ENCODE assay signal across 25 mouse cellular contexts in genomic region chr2:83699324-83699723, GRCm38 (mm10). TPM values are rescaled to one million over a fixed set of nuclear protein-coding genes. Genes with fewer than 3 reads are reported as not detected.
DNase-seq lines count a peak whose midpoint lies in the region; ATAC-seq and TF ChIP-seq lines count a peak whose summit lies in the region.
"Had no signal": no experiment of that assay in that cellular context is flagged by ENCODE, and none has a peak within 500 bp of the region (broad histone marks: within the 10 kb centered on the region; RNA-seq: fewer than 3 reads in every experiment).

No protein-coding gene starts in this region.

- no peaks in the 10 kb centered on the region for H3K36me3 ChIP-seq in intestine, embryonic 16.5 days (ENCODE audit: control insufficient read depth, insufficient read depth, low read length)
- H3K36me3 ChIP-seq in intestine, embryonic 15.5 days: no peaks in the 10 kb centered on the region
- H3K36me3 ChIP-seq in megakaryocyte, embryonic 14.5 days (replicated peaks; ENCODE audit: low read length): no peaks in the 10 kb centered on the region
- H3K36me3 ChIP-seq in CH12.LX (replicated peaks in 1 of 2; ENCODE audit: control insufficient read depth in 1 of 2, insufficient read depth in 1 of 2, low read length in 1 of 2): peaks cover 0 to 2% of the 10 kb centered on the region in 2 experiments
- H3K36me3 ChIP-seq in stomach, postnatal 0 days (ENCODE audit: control insufficient read depth, insufficient read depth, low read length): no peaks in the 10 kb centered on the region
- H3K36me3 ChIP-seq: embryonic facial prominence, embryonic 15.5 days; heart, embryonic 10.5 days; hindbrain, embryonic 12.5 days; limb, embryonic 10.5 days; limb, embryonic 15.5 days had no signal

- TF ChIP-seq EP300 in CH12.LX (IDR thresholded peaks at IDR 0.05; ENCODE audit: low read length): no peak
- no peak for TF ChIP-seq EP300 in stomach, postnatal 0 days (optimal IDR thresholded peaks at IDR 0.05)

- H3K9me3 ChIP-seq in intestine, embryonic 16.5 days (ENCODE audit: control insufficient read depth, low read length): no peaks in the 10 kb centered on the region
- H3K9me3 ChIP-seq in intestine, embryonic 15.5 days: no peaks in the 10 kb centered on the region
- H3K9me3 ChIP-seq in megakaryocyte, embryonic 14.5 days: no peaks in the 10 kb centered on the region
- no peaks in the 10 kb centered on the region for H3K9me3 ChIP-seq in CH12.LX (replicated peaks; ENCODE audit: low read length)
- H3K9me3 ChIP-seq in stomach, postnatal 0 days (ENCODE audit: control insufficient read depth, low read length): no peaks in the 10 kb centered on the region
- H3K9me3 ChIP-seq: embryonic facial prominence, embryonic 15.5 days; heart, embryonic 10.5 days; hindbrain, embryonic 12.5 days; limb, embryonic 10.5 days; limb, embryonic 15.5 days had no signal

- H3K4me1 ChIP-seq in intestine, embryonic 16.5 days (ENCODE audit: control insufficient read depth, insufficient read depth, low read length): 0 out of 2 replicates have a peak, but pooled peaks cover 2% of the 10 kb centered on the region
- 0 out of 2 replicates have a peak, but pooled peaks cover 3% of the 10 kb centered on the region for H3K4me1 ChIP-seq in intestine, embryonic 15.5 days (replicated peaks)
- H3K4me1 ChIP-seq in megakaryocyte, embryonic 14.5 days: peaks cover 45% of the 10 kb centered on the region
- peaks cover 25 to 51% of the 10 kb centered on the region in 2 experiments for H3K4me1 ChIP-seq in CH12.LX (ENCODE audit: control insufficient read depth in 1 of 2, insufficient read depth in 2 of 2)
- no peaks in the 10 kb centered on the region for H3K4me1 ChIP-seq in stomach, postnatal 0 days (replicated peaks; ENCODE audit: control insufficient read depth, insufficient read depth)
- H3K4me1 ChIP-seq: embryonic facial prominence, embryonic 15.5 days; hindbrain, embryonic 12.5 days; limb, embryonic 15.5 days had no signal

- TF ChIP-seq POLR2A in CH12.LX (IDR thresholded peaks at IDR 0.05; ENCODE audit: low read depth, low read length): no peak

- no peak overlapping the region for H3K4me3 ChIP-seq in intestine, embryonic 16.5 days (ENCODE audit: low read length)
- H3K4me3 ChIP-seq in intestine, embryonic 15.5 days (replicated peaks): no peak overlapping the region
- H3K4me3 ChIP-seq in megakaryocyte, embryonic 14.5 days (replicated peaks): peak overlapping the region; percentile 77
- no peak overlapping the region for H3K4me3 ChIP-seq in CH12.LX (replicated peaks in 1 of 3; ENCODE audit: low read depth in 2 of 3, low read length in 2 of 3, poor library complexity in 1 of 3)
- no peak overlapping the region for H3K4me3 ChIP-seq in stomach, postnatal 0 days (ENCODE audit: low read depth, low read length)
- H3K4me3 ChIP-seq: embryonic facial prominence, embryonic 15.5 days; heart, embryonic 10.5 days; hindbrain, embryonic 12.5 days; limb, embryonic 10.5 days; limb, embryonic 15.5 days had no signal

- H3K9ac ChIP-seq in intestine, embryonic 16.5 days (ENCODE audit: low read depth, low read length): no peak overlapping the region
- H3K9ac ChIP-seq in intestine, embryonic 15.5 days: no peak overlapping the region
- no peak overlapping the region for H3K9ac ChIP-seq in CH12.LX (ENCODE audit: insufficient read depth, low read depth)
- H3K9ac ChIP-seq in stomach, postnatal 0 days (ENCODE audit: low read length): no peak overlapping the region
- H3K9ac ChIP-seq: embryonic facial prominence, embryonic 15.5 days; hindbrain, embryonic 12.5 days; limb, embryonic 15.5 days had no signal

- no peak overlapping the region for H3K27ac ChIP-seq in intestine, embryonic 16.5 days (ENCODE audit: low read length)
- no peak overlapping the region for H3K27ac ChIP-seq in intestine, embryonic 15.5 days
- H3K27ac ChIP-seq in CH12.LX (ENCODE audit: insufficient read depth, low read depth): peak overlapping the region; percentile 13; the same call in 1 of the 2 replicates
- H3K27ac ChIP-seq in stomach, postnatal 0 days (replicated peaks): no peak overlapping the region
- H3K27ac ChIP-seq: embryonic facial prominence, embryonic 15.5 days; heart, embryonic 10.5 days; hindbrain, embryonic 12.5 days; hindbrain, postnatal 0 days; limb, embryonic 10.5 days; limb, embryonic 15.5 days had no signal

- in situ Hi-C loops in CH12.LX (cut with MboI; ENCODE audit: low pct_ligation_motif_present, low pct_unique_long_range_greater_than_20kb, low sequenced_read_pairs): no loop called here

- ATAC-seq in intestine, embryonic 16.5 days: peak; percentile 42; the same call in 1 of the 2 replicates
- no peak for ATAC-seq in intestine, embryonic 15.5 days
- ATAC-seq in megakaryocyte, adult 5-6 weeks (ENCODE audit: poor library complexity, severe bottlenecking): no peak
- peak; percentile 67; the same call in 1 of the 2 replicates for ATAC-seq in stomach, postnatal 0 days (ENCODE audit: low FRiP score, low TSS enrichment)
- ATAC-seq: forebrain, embryonic 14.5 days; hindbrain, postnatal 0 days had no signal

- H3K4me2 ChIP-seq in intestine, embryonic 16.5 days (ENCODE audit: low read depth, low read length): no peak overlapping the region
- H3K4me2 ChIP-seq in intestine, embryonic 15.5 days (replicated peaks): no peak overlapping the region
- no peak overlapping the region for H3K4me2 ChIP-seq in CH12.LX (ENCODE audit: insufficient read depth, low read depth, poor library complexity, severe bottlenecking)
- H3K4me2 ChIP-seq in stomach, postnatal 0 days (replicated peaks; ENCODE audit: low read depth): no peak overlapping the region
- H3K4me2 ChIP-seq: embryonic facial prominence, embryonic 15.5 days; hindbrain, embryonic 12.5 days; limb, embryonic 15.5 days had no signal

- no peaks in the 10 kb centered on the region for H3K27me3 ChIP-seq in intestine, embryonic 16.5 days (replicated peaks; ENCODE audit: control insufficient read depth, insufficient read depth, low read length)
- no peaks in the 10 kb centered on the region for H3K27me3 ChIP-seq in intestine, embryonic 15.5 days (replicated peaks)
- H3K27me3 ChIP-seq in megakaryocyte, embryonic 14.5 days (replicated peaks): no peaks in the 10 kb centered on the region
- H3K27me3 ChIP-seq in CH12.LX (replicated peaks): no peaks in the 10 kb centered on the region
- no peaks in the 10 kb centered on the region for H3K27me3 ChIP-seq in stomach, postnatal 0 days (ENCODE audit: control insufficient read depth, insufficient read depth, low read length)
- H3K27me3 ChIP-seq: embryonic facial prominence, embryonic 15.5 days; hindbrain, embryonic 12.5 days; limb, embryonic 15.5 days had no signal

- TF ChIP-seq RAD21 in CH12.LX (IDR thresholded peaks at IDR 0.05; ENCODE audit: low read depth, low read length): no peak

- WGBS in intestine, embryonic 16.5 days: 37% methylated on average over 1 of the region's 1 CpGs
- 36% methylated on average over 1 of the region's 1 CpGs for WGBS in intestine, embryonic 15.5 days
- WGBS in stomach, postnatal 0 days: 36% methylated on average over 1 of the region's 1 CpGs

- no peak for DNase-seq in CH12.LX (ENCODE audit: extremely low read depth)
- no peak for DNase-seq in stomach, postnatal 0 days (ENCODE audit: low spot score)
- DNase-seq in thymus, postnatal 36 days: no peak
- DNase-seq: adrenal gland, postnatal 36 days; cerebellum, adult 18-20 months; cerebellum, postnatal 10 days; gastrocnemius, postnatal 14 days; heart, postnatal 36 days; kidney, adult 18-20 months; layer of hippocampus, adult 9-11 months; lung, postnatal 36 days; midbrain, embryonic 14.5 days; right cerebral cortex, postnatal 25 days; spleen, adult 18-20 months had no signal

- H3K79me2 ChIP-seq in CH12.LX (replicated peaks; ENCODE audit: control insufficient read depth, extremely low read depth, insufficient read depth, poor library complexity, severe bottlenecking): no peaks in the 10 kb centered on the region

- TF ChIP-seq CTCF in CH12.LX (conservative IDR thresholded peaks at IDR 0.05 in 1 of 2, IDR thresholded peaks at IDR 0.05 in 1 of 2; ENCODE audit: low read depth in 2 of 2, low read length in 2 of 2): no peak
- no peak for TF ChIP-seq CTCF in stomach, postnatal 0 days (IDR thresholded peaks at IDR 0.05; ENCODE audit: low read depth)

- dilution Hi-C loops in CH12.LX (cut with MboI; ENCODE audit: extremely low pct_ligation_motif_present, extremely low pct_unique_long_range_greater_than_20kb, low sequenced_read_pairs): no loop called here

TF ChIP-seq in CH12.LX, 34 proteins besides CTCF, POLR2A, EP300 and RAD21:
- TF ChIP-seq CHD2 (IDR thresholded peaks at IDR 0.05; ENCODE audit: low read length) (no peak), USF1 (IDR thresholded peaks at IDR 0.05; ENCODE audit: low read depth, low read length) (no peak), JUND (conservative IDR thresholded peaks at IDR 0.05; ENCODE audit: low read depth, low read length) (no peak), HCFC1 (IDR thresholded peaks at IDR 0.05; ENCODE audit: low read depth, low read length) (no peak), MAZ (IDR thresholded peaks at IDR 0.05; ENCODE audit: low read depth, low read length) (no peak), SIN3A (IDR thresholded peaks at IDR 0.05; ENCODE audit: low read length) (no peak)

RNA-seq across cellular contexts. Expression of gene Itgav, which starts 24.9 kb away (rescaled TPM):
- polyA plus RNA-seq in intestine, embryonic 16.5 days (2015; fragmentation: Nextera tagmentation; extraction: Ambion mirVana): 39.6 and 45.7 TPM in 2 replicates
- 61.3 and 76.7 TPM in 2 replicates for polyA plus RNA-seq in intestine, embryonic 15.5 days (2015; fragmentation: Nextera tagmentation; extraction: Ambion mirVana)
- 7.1 and 10.6 TPM in 2 replicates for polyA plus RNA-seq in megakaryocyte, embryonic 14.5 days (2012; ENCODE audit: insufficient read depth, low replicate concordance)
- 36.2 and 37.9 TPM in 2 replicates for total RNA-seq in megakaryocyte, adult 5-6 weeks (2015)
- total RNA-seq in megakaryocyte, adult 5-6 weeks (2017): 23.8 and 51.5 TPM in 2 replicates
- total RNA-seq in CH12.LX (2012; rRNA removed) (25.0 and 25.5 TPM in 2 replicates), CH12.LX (2014; rRNA removed) (16.2 and 16.7 TPM in 2 replicates)
- polyA plus RNA-seq in CH12.LX (2012; ENCODE audit: insufficient read length, low read depth): 19.7 and 28.2 TPM in 2 replicates
- polyA plus RNA-seq in stomach, postnatal 0 days (2015; fragmentation: Nextera tagmentation; extraction: Ambion mirVana): 69.8 and 74.3 TPM in 2 replicates

RNA-seq across cellular contexts. Expression of gene Zc3h15, which starts 55.1 kb away (rescaled TPM):
- polyA plus RNA-seq in intestine, embryonic 16.5 days (2015; fragmentation: Nextera tagmentation; extraction: Ambion mirVana): 99.0 and 113 TPM in 2 replicates
- polyA plus RNA-seq in intestine, embryonic 15.5 days (2015; fragmentation: Nextera tagmentation; extraction: Ambion mirVana): 108 and 145 TPM in 2 replicates
- polyA plus RNA-seq in megakaryocyte, embryonic 14.5 days (2012; ENCODE audit: insufficient read depth, low replicate concordance): 156 and 355 TPM in 2 replicates
- total RNA-seq in megakaryocyte, adult 5-6 weeks (2015): 85.1 and 110 TPM in 2 replicates
- 110 and 129 TPM in 2 replicates for total RNA-seq in megakaryocyte, adult 5-6 weeks (2017)
- total RNA-seq in CH12.LX (2012; rRNA removed): 172 and 176 TPM in 2 replicates
- total RNA-seq in CH12.LX (2014; rRNA removed): 233 and 262 TPM in 2 replicates
- 277 and 339 TPM in 2 replicates for polyA plus RNA-seq in CH12.LX (2012; ENCODE audit: insufficient read length, low read depth)
- 84.6 and 106 TPM in 2 replicates for polyA plus RNA-seq in stomach, postnatal 0 days (2015; fragmentation: Nextera tagmentation; extraction: Ambion mirVana)

Comparison
In these comparisons a context has a peak if more than half of its experiments do, and no peak if none do; other contexts are left out.
1. ATAC-seq: peak in intestine, embryonic 16.5 days (single experiment) and stomach, postnatal 0 days (single experiment); none in intestine, embryonic 15.5 days (single experiment) and megakaryocyte, adult 5-6 weeks (single experiment).